Mouse (Mus musculus) small intestine, adult 2 months (tissue): ENCODE results near the gene Sec24a.

Source experiments
- CTCF ChIP-seq: fragments of 200-500 bp; IDR thresholded peaks from 2 replicates; pipeline ENCODE4 v1.5.1; 2012; ENCODE audit warnings: low read depth, mild to moderate bottlenecking, control low read depth, inconsistent platforms, low read length, moderate library complexity, mixed read lengths; ENCODE audit not compliant: insufficient replicate concordance, insufficient read length; ENCODE audit errors: extremely low read depth
- POLR2A ChIP-seq: fragments of 200-500 bp; IDR thresholded peaks from 2 replicates; pipeline ENCODE4 v1.6.1; 2012; ENCODE audit warnings: low read depth, mild to moderate bottlenecking, control low read depth, inconsistent platforms, low read length, moderate library complexity

- TF ChIP-seq POLR2A (no peak), CTCF (no peak)
Observed at GRCm38 (mm10) chr11:51694984-51695383, 68.5 kb downstream of the Sec24a start.
